Mouse (Mus musculus) layer of hippocampus, postnatal 36 days (tissue): ENCODE results near the gene Rad9a. TPM values are rescaled to one million over a fixed set of nuclear protein-coding genes. Genes with fewer than 3 reads are reported as not detected.
A peak's percentile ranks its signal among the peaks of the same experiment; 100 is the strongest.

Experiments
- DNase-seq, 2 experiments: peaks; one replicate each; pipeline ENCODE4 v3.0.0; 2022
- total RNA-seq, 2 experiments: library from RNA; stranded (reverse); gene quantifications; 2 replicates each; pipeline ENCODE4 v1.2.3; 2021

Rad9a gene
- total RNA-seq, 2 experiments from 2014 or later, result 5.5 to 7.1 TPM

- no peak for DNase-seq
Measured at GRCm38 (mm10) chr19:4218293-4218692, 16.8 kb upstream of the Rad9a start.

GRCm38 (mm10) chr19:4217855-4218254 lies 16.4 kb upstream of the Rad9a start:
- no peak for DNase-seq

GRCm38 (mm10) chr19:4217140-4217539 lies 15.7 kb upstream of the Rad9a start:
- DNase-seq, result no peak

- no peak for DNase-seq
Measured at GRCm38 (mm10) chr19:4216041-4216685, 14.7 kb upstream of the Rad9a start.

GRCm38 (mm10) chr19:4215451-4215840 lies 14.0 kb upstream of the Rad9a start:
- DNase-seq, result no peak

GRCm38 (mm10) chr19:4214771-4215450 lies 13.4 kb upstream of the Rad9a start:
- DNase-seq, result no peak

- DNase-seq, result no peak
Measured at GRCm38 (mm10) chr19:4214071-4214770, 12.8 kb upstream of the Rad9a start, which contains the start of the genes Clcf1 and AC109138.7. Clcf1 (plus strand) TSS chr19:4214238. AC109138.7 (plus strand) TSS chr19:4214357.

- DNase-seq, result no peak
Measured at GRCm38 (mm10) chr19:4213524-4213974, 12.1 kb upstream of the Rad9a start.

GRCm38 (mm10) chr19:4211891-4212588 lies 10.6 kb upstream of the Rad9a start:
- DNase-seq, result no peak

- no peak for DNase-seq
Measured at GRCm38 (mm10) chr19:4208563-4208962, 7.1 kb upstream of the Rad9a start.

GRCm38 (mm10) chr19:4206971-4207370 lies 5.5 kb upstream of the Rad9a start:
- DNase-seq, result peak; percentile 47 to 69

GRCm38 (mm10) chr19:4204889-4205288 lies 3.4 kb upstream of the Rad9a start:
- no peak for DNase-seq

GRCm38 (mm10) chr19:4203604-4204326 lies 2.3 kb upstream of the Rad9a start:
- no peak for DNase-seq

- DNase-seq, result no peak
Measured at GRCm38 (mm10) chr19:4203148-4203547, 1.7 kb upstream of the Rad9a start.

- no peak for DNase-seq
Measured at GRCm38 (mm10) chr19:4202149-4202548, 687 bp upstream of the Rad9a start.

- no peak for DNase-seq
Measured at GRCm38 (mm10) chr19:4197180-4197579, 4.3 kb downstream of the Rad9a start.

- DNase-seq, result no peak
Measured at GRCm38 (mm10) chr19:4196548-4196947, 4.9 kb downstream of the Rad9a start.

GRCm38 (mm10) chr19:4196048-4196447 lies 5.4 kb downstream of the Rad9a start:
- no peak for DNase-seq

- no peak for DNase-seq
Measured at GRCm38 (mm10) chr19:4194776-4195650, 6.4 kb downstream of the Rad9a start.

- no peak for DNase-seq
Measured at GRCm38 (mm10) chr19:4194021-4194724, 7.3 kb downstream of the Rad9a start.
